Mouse (Mus musculus): ENCODE results near the gene Snip1. TPM values are rescaled to one million over a fixed set of nuclear protein-coding genes. Genes with fewer than 3 reads are reported as not detected.

Snip1 gene
- 2.3 and 3.2 TPM in 2 replicates for polyA plus RNA-seq (2012)

GRCm38 (mm10) chr4:125066490-125067370, at the start of gene Snip1:
Gene Snip1, plus strand, starts transcription at chr4:125066672.
- H3K4me3 ChIP-seq (replicated peaks), result peak within 1 kb of the TSS; percentile 97
- H3K9me3 ChIP-seq (ENCODE audit: control insufficient read depth, low read length), result no peaks in the 10 kb centered on the region
- peaks cover 42% of the 10 kb centered on the region for H3K36me3 ChIP-seq (ENCODE audit: control insufficient read depth)
- TF ChIP-seq GATA1 (IDR thresholded peaks at IDR 0.05; ENCODE audit: low read length), result no peak
- no peak for TF ChIP-seq TAL1 (IDR thresholded peaks at IDR 0.05; ENCODE audit: low read length)
- peaks cover 18% of the 10 kb centered on the region for H3K27me3 ChIP-seq (ENCODE audit: control insufficient read depth)
- H3K4me1 ChIP-seq (ENCODE audit: control insufficient read depth), result peaks cover 30% of the 10 kb centered on the region

- TF ChIP-seq TAL1 (IDR thresholded peaks at IDR 0.05; ENCODE audit: low read length) (no peak), GATA1 (IDR thresholded peaks at IDR 0.05; ENCODE audit: low read length) (no peak)
- H3K4me1 ChIP-seq (ENCODE audit: control insufficient read depth), result no peaks in the 10 kb centered on the region
- no peaks in the 10 kb centered on the region for H3K36me3 ChIP-seq (ENCODE audit: control insufficient read depth)
- H3K4me3 ChIP-seq (replicated peaks), result no peak overlapping the region
- H3K27me3 ChIP-seq (ENCODE audit: control insufficient read depth), result peaks cover 12% of the 10 kb centered on the region
- H3K9me3 ChIP-seq (ENCODE audit: control insufficient read depth, low read length), result no peaks in the 10 kb centered on the region
These were observed 49.0 kb upstream of the Snip1 start for GRCm38 (mm10) chr4:125017431-125017830.

- Histone ChIP-seq H3K4me1 (ENCODE audit: control insufficient read depth) (peaks cover 2% of the 10 kb centered on the region; the same call in 1 of the 2 replicates), H3K4me3 (replicated peaks) (no peak overlapping the region), H3K36me3 (ENCODE audit: control insufficient read depth) (no peaks in the 10 kb centered on the region), H3K27me3 (ENCODE audit: control insufficient read depth) (peaks cover 26% of the 10 kb centered on the region), H3K9me3 (ENCODE audit: control insufficient read depth, low read length) (no peaks in the 10 kb centered on the region)
- TF ChIP-seq GATA1 (IDR thresholded peaks at IDR 0.05; ENCODE audit: low read length), result no peak
- no peak for TF ChIP-seq TAL1 (IDR thresholded peaks at IDR 0.05; ENCODE audit: low read length)
These were observed 45.5 kb upstream of the Snip1 start for GRCm38 (mm10) chr4:125020780-125021538.

- Histone ChIP-seq H3K36me3 (ENCODE audit: control insufficient read depth) (peaks cover 29% of the 10 kb centered on the region), H3K9me3 (ENCODE audit: control insufficient read depth, low read length) (no peaks in the 10 kb centered on the region), H3K27me3 (ENCODE audit: control insufficient read depth) (peaks cover 34% of the 10 kb centered on the region), H3K4me3 (replicated peaks) (peak overlapping the region; percentile 94), H3K4me1 (ENCODE audit: control insufficient read depth) (peaks cover 32% of the 10 kb centered on the region)
- TF ChIP-seq TAL1 (IDR thresholded peaks at IDR 0.05; ENCODE audit: low read length), result no peak
- no peak for TF ChIP-seq GATA1 (IDR thresholded peaks at IDR 0.05; ENCODE audit: low read length)
These were observed 36.4 kb upstream of the Snip1 start for GRCm38 (mm10) chr4:125029891-125030614.

GRCm38 (mm10) chr4:125034341-125034740, 32.1 kb upstream of the Snip1 start:
- no peak overlapping the region for H3K4me3 ChIP-seq (replicated peaks)
- TF ChIP-seq GATA1 (IDR thresholded peaks at IDR 0.05; ENCODE audit: low read length) (no peak), TAL1 (IDR thresholded peaks at IDR 0.05; ENCODE audit: low read length) (no peak)
- H3K36me3 ChIP-seq (ENCODE audit: control insufficient read depth), result peaks cover 68% of the 10 kb centered on the region
- H3K9me3 ChIP-seq (ENCODE audit: control insufficient read depth, low read length), result no peaks in the 10 kb centered on the region
- H3K27me3 ChIP-seq (ENCODE audit: control insufficient read depth), result no peaks in the 10 kb centered on the region
- peaks cover 59% of the 10 kb centered on the region for H3K4me1 ChIP-seq (ENCODE audit: control insufficient read depth)

- Histone ChIP-seq H3K27me3 (ENCODE audit: control insufficient read depth) (no peaks in the 10 kb centered on the region), H3K9me3 (ENCODE audit: control insufficient read depth, low read length) (no peaks in the 10 kb centered on the region), H3K4me1 (ENCODE audit: control insufficient read depth) (peaks cover 11% of the 10 kb centered on the region), H3K36me3 (ENCODE audit: control insufficient read depth) (peaks cover 99% of the 10 kb centered on the region), H3K4me3 (replicated peaks) (no peak overlapping the region)
- TF ChIP-seq GATA1 (IDR thresholded peaks at IDR 0.05; ENCODE audit: low read length) (no peak), TAL1 (IDR thresholded peaks at IDR 0.05; ENCODE audit: low read length) (no peak)
These were observed 22.0 kb upstream of the Snip1 start for GRCm38 (mm10) chr4:125044454-125044853.

GRCm38 (mm10) chr4:125055385-125055784, 11.1 kb upstream of the Snip1 start:
- Histone ChIP-seq H3K36me3 (ENCODE audit: control insufficient read depth) (peaks cover 60% of the 10 kb centered on the region), H3K9me3 (ENCODE audit: control insufficient read depth, low read length) (no peaks in the 10 kb centered on the region), H3K4me1 (ENCODE audit: control insufficient read depth) (peaks cover 13% of the 10 kb centered on the region), H3K27me3 (ENCODE audit: control insufficient read depth) (no peaks in the 10 kb centered on the region), H3K4me3 (replicated peaks) (no peak overlapping the region)
- TF ChIP-seq TAL1 (IDR thresholded peaks at IDR 0.05; ENCODE audit: low read length) (no peak), GATA1 (IDR thresholded peaks at IDR 0.05; ENCODE audit: low read length) (no peak)

- Histone ChIP-seq H3K4me1 (ENCODE audit: control insufficient read depth) (peaks cover 13% of the 10 kb centered on the region), H3K36me3 (ENCODE audit: control insufficient read depth) (peaks cover 49% of the 10 kb centered on the region), H3K9me3 (ENCODE audit: control insufficient read depth, low read length) (no peaks in the 10 kb centered on the region), H3K27me3 (ENCODE audit: control insufficient read depth) (no peaks in the 10 kb centered on the region), H3K4me3 (replicated peaks) (no peak overlapping the region)
- TF ChIP-seq TAL1 (IDR thresholded peaks at IDR 0.05; ENCODE audit: low read length) (no peak), GATA1 (IDR thresholded peaks at IDR 0.05; ENCODE audit: low read length) (no peak)
These were observed 10.0 kb upstream of the Snip1 start for GRCm38 (mm10) chr4:125056476-125056875.
